Mouse (Mus musculus): ENCODE results near the gene Scn8a.

Gene Scn8a

GRCm38 (mm10) chr15:101039651-101040050 lies 170.0 kb downstream of the Scn8a start:
- DNase-seq (ENCODE audit: low read depth, low spot score), result no peak

- no peak for DNase-seq (ENCODE audit: low read depth, low spot score)
These were observed 172.3 kb downstream of the Scn8a start for GRCm38 (mm10) chr15:101041966-101042365.

- DNase-seq (ENCODE audit: low read depth, low spot score), result peak; percentile 63
These were observed 173.0 kb downstream of the Scn8a start for GRCm38 (mm10) chr15:101042613-101043012.

- no peak for DNase-seq (ENCODE audit: low read depth, low spot score)
These were observed 174.9 kb downstream of the Scn8a start for GRCm38 (mm10) chr15:101044531-101044930.

- no peak for DNase-seq (ENCODE audit: low read depth, low spot score)
These were observed 176.4 kb downstream of the Scn8a start for GRCm38 (mm10) chr15:101046039-101046526.

GRCm38 (mm10) chr15:101046527-101047193 lies 177.0 kb downstream of the Scn8a start:
- no peak for DNase-seq (ENCODE audit: low read depth, low spot score)

- DNase-seq (ENCODE audit: low read depth, low spot score), result no peak
These were observed 177.5 kb downstream of the Scn8a start, which contains the start of gene Gm47841 for GRCm38 (mm10) chr15:101047194-101047555. TSS of gene Gm47841 (minus strand) at chr15:101047397.

GRCm38 (mm10) chr15:101048338-101048896 lies 178.8 kb downstream of the Scn8a start:
- no peak for DNase-seq (ENCODE audit: low read depth, low spot score)

GRCm38 (mm10) chr15:101051869-101052268 lies 182.2 kb downstream of the Scn8a start:
- no peak for DNase-seq (ENCODE audit: low read depth, low spot score)

- DNase-seq (ENCODE audit: low read depth, low spot score), result peak; percentile 50
These were observed 183.2 kb downstream of the Scn8a start for GRCm38 (mm10) chr15:101052560-101053501.

- DNase-seq (ENCODE audit: low read depth, low spot score), result no peak
These were observed 184.3 kb downstream of the Scn8a start for GRCm38 (mm10) chr15:101053832-101054459.

- no peak for DNase-seq (ENCODE audit: low read depth, low spot score)
These were observed 184.9 kb downstream of the Scn8a start for GRCm38 (mm10) chr15:101054541-101054940.

GRCm38 (mm10) chr15:101056225-101056624 lies 186.6 kb downstream of the Scn8a start:
- DNase-seq (ENCODE audit: low read depth, low spot score), result peak; percentile 77

GRCm38 (mm10) chr15:101059570-101060279 lies 190.1 kb downstream of the Scn8a start:
- no peak for DNase-seq (ENCODE audit: low read depth, low spot score)

- DNase-seq (ENCODE audit: low read depth, low spot score), result no peak
These were observed 190.7 kb downstream of the Scn8a start for GRCm38 (mm10) chr15:101060280-101060852.

- DNase-seq (ENCODE audit: low read depth, low spot score), result no peak
These were observed 195.4 kb downstream of the Scn8a start for GRCm38 (mm10) chr15:101065069-101065468.

- no peak for DNase-seq (ENCODE audit: low read depth, low spot score)
These were observed 196.7 kb downstream of the Scn8a start for GRCm38 (mm10) chr15:101066364-101066847.

GRCm38 (mm10) chr15:101066920-101067696 lies 197.4 kb downstream of the Scn8a start:
- DNase-seq (ENCODE audit: low read depth, low spot score), result no peak

- DNase-seq (ENCODE audit: low read depth, low spot score), result no peak
These were observed 198.4 kb downstream of the Scn8a start for GRCm38 (mm10) chr15:101068029-101068428.

- no peak for DNase-seq (ENCODE audit: low read depth, low spot score)
These were observed 199.0 kb downstream of the Scn8a start for GRCm38 (mm10) chr15:101068671-101069070.
